Mouse (Mus musculus) myocyte (in vitro differentiated cells): ENCODE results near the gene Olfr550.

Experiments
- CEBPB ChIP-seq: IDR thresholded peaks from 2 replicates; pipeline ENCODE4 v1.6.1; 2011; ENCODE audit warnings: mild to moderate bottlenecking, moderate library complexity; ENCODE audit not compliant: poor library complexity, insufficient read depth, severe bottlenecking
- E2F4 ChIP-seq: IDR thresholded peaks from one replicate; pipeline ENCODE4 v1.6.1; 2011; ENCODE audit warnings: mild to moderate bottlenecking, control low read depth, moderate library complexity; ENCODE audit not compliant: insufficient read depth
- MAX ChIP-seq: IDR thresholded peaks from one replicate; pipeline ENCODE4 v1.6.1; 2011; ENCODE audit warnings: low read depth, mild to moderate bottlenecking, control low read depth
- MYOD1 ChIP-seq, 3 experiments: IDR thresholded peaks; one replicate each; pipeline ENCODE4 v1.6.1; 2011; ENCODE audit warnings: control low read depth in 2 of 3, low read depth in 2 of 3, mild to moderate bottlenecking in 2 of 3, moderate library complexity in 1 of 3; ENCODE audit not compliant: insufficient read length in 2 of 3, control insufficient read depth in 1 of 3
- MYOG ChIP-seq, 3 experiments: IDR thresholded peaks; one replicate each; pipeline ENCODE4 v1.6.1; 2011; ENCODE audit warnings: control low read depth in 2 of 3, low read depth in 2 of 3, mild to moderate bottlenecking in 2 of 3; ENCODE audit not compliant: insufficient read length in 2 of 3, control insufficient read depth in 1 of 3, insufficient read depth in 1 of 3
- POLR2A ChIP-seq: IDR thresholded peaks from one replicate; pipeline ENCODE4 v1.6.1; 2011; ENCODE audit warnings: low read depth, mild to moderate bottlenecking, control low read depth, moderate library complexity; ENCODE audit not compliant: insufficient read length
- POLR2AphosphoS2 ChIP-seq: IDR thresholded peaks from one replicate; pipeline ENCODE4 v1.6.1; 2011; ENCODE audit warnings: low read depth, control low read depth; ENCODE audit not compliant: insufficient read length
- TCF12 ChIP-seq: IDR thresholded peaks from one replicate; pipeline ENCODE4 v1.6.1; 2011; ENCODE audit warnings: mild to moderate bottlenecking, control low read depth; ENCODE audit not compliant: poor library complexity, insufficient read depth, severe bottlenecking
- USF1 ChIP-seq: IDR thresholded peaks from one replicate; pipeline ENCODE4 v1.6.1; 2011; ENCODE audit warnings: low read depth, mild to moderate bottlenecking, control low read depth, moderate library complexity

DNA sequence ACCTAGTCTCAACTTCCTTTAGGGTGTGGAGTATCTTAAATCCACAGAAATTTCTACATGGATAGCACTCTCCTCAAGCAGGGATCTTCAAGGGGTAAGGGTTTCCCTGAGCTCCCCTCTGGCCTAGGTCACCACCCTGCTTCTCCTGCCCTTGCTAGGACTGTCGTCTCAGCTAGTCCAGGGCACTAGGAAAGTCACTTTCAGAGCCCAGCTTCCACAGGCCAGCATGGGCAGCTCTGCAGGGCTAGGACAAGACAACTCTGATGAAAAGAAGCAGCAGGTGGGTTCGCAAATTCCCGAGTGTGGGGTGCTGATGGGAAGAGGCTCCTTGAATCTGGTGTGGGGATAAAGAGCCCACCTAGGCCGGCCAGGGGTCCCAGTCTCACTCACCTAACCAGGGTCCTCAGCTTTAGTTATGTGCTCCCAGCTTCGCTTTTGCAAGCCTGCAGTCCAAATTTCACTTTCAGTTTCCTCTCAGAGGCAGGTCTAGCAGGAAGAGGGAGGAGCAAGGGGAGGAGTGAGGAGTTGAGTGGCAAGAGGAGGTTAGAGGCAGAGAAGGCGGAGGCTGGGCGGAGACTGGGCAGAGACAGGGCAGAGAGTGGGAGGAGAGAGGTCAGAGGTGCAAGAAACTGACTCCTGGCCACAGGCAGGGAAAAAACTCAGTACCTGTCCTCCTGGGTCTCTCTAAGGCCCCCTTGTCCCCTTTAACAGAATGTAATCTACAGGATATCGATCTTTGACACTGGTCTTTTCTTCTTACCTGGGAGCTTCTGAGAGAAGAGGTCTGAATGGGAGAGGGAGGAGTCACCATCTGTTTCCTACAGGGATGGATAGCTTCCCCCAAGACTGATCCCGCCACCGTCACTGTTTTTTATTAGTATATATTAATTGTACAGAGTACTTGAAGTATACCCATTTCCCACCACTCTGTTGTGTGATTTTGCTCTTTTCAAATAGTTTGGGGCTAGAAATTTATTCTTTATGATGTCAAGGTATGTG, 5.9 kb upstream of the Olfr550 start, which contains the start of gene Trim21:
- TF ChIP-seq POLR2A (no peak), MAX (no peak), TCF12 (no peak), MYOG (IDR thresholded peaks at IDR 0.05; ENCODE audit: control insufficient read depth in 1 of 3, insufficient read depth in 1 of 3, insufficient read length in 2 of 3, low read depth in 2 of 3) (no peak), E2F4 (no peak), USF1 (no peak), POLR2AphosphoS2 (no peak), CEBPB (no peak), MYOD1 (IDR thresholded peaks at IDR 0.05; ENCODE audit: control insufficient read depth in 1 of 3, insufficient read length in 2 of 3, low read depth in 2 of 3) (no peak)
